Mouse (Mus musculus) neural tube, embryonic 11.5 days (tissue): ENCODE measurements around the gene Dhx34. TPM values are rescaled to one million over a fixed set of nuclear protein-coding genes. Genes with fewer than 3 reads are reported as not detected.

ENCODE experiments used
- ATAC-seq: fragments of 200-750 bp; cut with Nextera tagmentation; 2 replicates; pipeline ENCODE4 v1.8.0; 2017; ENCODE audit warnings: moderate number of reproducible peaks, mild to moderate bottlenecking, moderate TSS enrichment, moderate library complexity; ENCODE audit not compliant: insufficient read depth, low FRiP score, low TSS enrichment
- DNase-seq: peaks from one replicate; pipeline ENCODE4 v3.0.0-alpha.2; 2015; ENCODE audit warnings: low spot score
- H3K27ac ChIP-seq: fragments of 300-500 bp; sonication (generic); 2 replicates; pipeline ENCODE4 v1.5.1; 2014; ENCODE audit warnings: low read depth, mild to moderate bottlenecking, low read length
- H3K27me3 ChIP-seq: fragments of 300-500 bp; sonication (generic); 2 replicates; pipeline ENCODE4 v1.6.1; 2014; ENCODE audit warnings: mild to moderate bottlenecking, low read length, mixed read lengths; ENCODE audit not compliant: control insufficient read depth, insufficient read depth
- H3K36me3 ChIP-seq: fragments of 300-500 bp; sonication (generic); 2 replicates; pipeline ENCODE4 v1.6.1; 2014; ENCODE audit warnings: mild to moderate bottlenecking, low read length, moderate library complexity, mixed read lengths; ENCODE audit not compliant: control insufficient read depth, insufficient read depth
- H3K4me1 ChIP-seq: fragments of 300-500 bp; sonication (generic); 2 replicates; pipeline ENCODE4 v1.6.1; 2014; ENCODE audit warnings: low read length, mixed read lengths; ENCODE audit not compliant: control insufficient read depth, insufficient read depth
- H3K4me2 ChIP-seq: fragments of 300-500 bp; sonication (generic); 2 replicates; pipeline ENCODE4 v1.6.1; 2014; ENCODE audit warnings: low read depth, mild to moderate bottlenecking, moderate library complexity
- H3K4me3 ChIP-seq: fragments of 300-500 bp; sonication (generic); 2 replicates; pipeline ENCODE4 v1.5.1; 2014; ENCODE audit warnings: low read depth, low read length
- H3K9ac ChIP-seq: fragments of 300-500 bp; sonication (generic); 2 replicates; pipeline ENCODE4 v1.6.1; 2014; ENCODE audit warnings: mild to moderate bottlenecking, low read length
- H3K9me3 ChIP-seq: fragments of 300-500 bp; sonication (generic); 2 replicates; pipeline ENCODE4 v1.6.1; 2016; ENCODE audit warnings: low read length; ENCODE audit not compliant: control insufficient read depth
- WGBS: fragments of 180-500 bp; shearing (Covaris S2); extraction: QIAGEN DNeasy Blood & Tissue Kit; methylation state at CpG from one replicate; pipeline ENCODE4 v1.1.7; 2014; 5-methylcytosine and 5-hydroxymethylcytosine counted together
- polyA plus RNA-seq: library from polyadenylated mRNA; unstranded; fragments of >200 nt; fragmentation: Nextera tagmentation; extraction: Ambion mirVana; gene quantifications from 2 replicates; pipeline ENCODE4 v1.2.1, GENCODE M21; 2014

Gene Dhx34
- polyA plus RNA-seq, 1 experiment from 2014 or later = 12.1 TPM

DNA sequence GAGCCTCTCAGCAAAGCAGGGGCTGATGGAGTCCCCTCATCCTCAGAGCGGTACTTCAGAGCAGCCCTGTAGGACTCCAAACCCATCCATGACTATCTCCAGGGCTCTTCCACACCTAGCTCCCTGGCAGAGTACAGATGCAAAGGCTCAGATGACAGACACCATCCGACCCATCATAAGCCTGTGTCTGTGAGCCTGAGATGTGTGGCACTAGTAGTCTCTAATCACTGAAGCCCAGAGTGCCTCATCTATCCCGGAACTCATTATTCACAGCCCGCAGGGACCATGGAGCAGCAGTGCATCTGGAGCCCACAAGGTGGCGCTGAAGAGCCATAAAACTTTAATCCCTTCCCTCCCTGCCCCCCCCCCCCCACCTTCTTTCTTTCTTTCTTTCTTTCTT is 29.5 kb downstream of the Dhx34 start:
- H3K4me1 ChIP-seq = no peaks in the 10 kb centered on the region
- no peaks in the 10 kb centered on the region for H3K27me3 ChIP-seq
- H3K36me3 ChIP-seq = no peaks in the 10 kb centered on the region; the same call in 1 of the 2 replicates
- H3K9ac ChIP-seq = no peak overlapping the region
- DNase-seq = peak; percentile 83
- H3K4me3 ChIP-seq = no peak overlapping the region
- H3K9me3 ChIP-seq = no peaks in the 10 kb centered on the region
- no peak overlapping the region for H3K27ac ChIP-seq
- ATAC-seq = no peak
- 16% methylated on average over 5 of the region's 5 CpGs for WGBS
- no peak overlapping the region for H3K4me2 ChIP-seq

DNA sequence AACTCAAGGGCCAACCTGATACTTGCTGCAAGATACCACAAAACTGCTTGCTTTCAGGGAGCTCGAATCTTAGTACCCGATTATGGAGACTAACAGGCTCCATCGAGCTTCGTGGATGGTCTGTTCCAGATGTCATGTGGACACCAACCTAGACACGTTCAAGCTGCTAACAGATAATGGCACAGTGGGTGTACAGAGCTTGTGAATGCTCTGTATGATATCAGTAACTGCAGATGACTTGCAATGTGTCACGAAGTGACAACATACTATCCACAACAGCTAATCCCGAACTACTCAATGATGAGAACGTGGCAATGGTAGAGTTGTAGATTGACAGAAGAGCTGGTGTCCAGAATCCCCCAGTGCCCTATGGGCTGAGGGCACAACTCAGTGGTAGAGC is 34.3 kb downstream of the Dhx34 start:
- 82% methylated on average over 8 of the region's 8 CpGs for WGBS
- ATAC-seq = no peak

DNA sequence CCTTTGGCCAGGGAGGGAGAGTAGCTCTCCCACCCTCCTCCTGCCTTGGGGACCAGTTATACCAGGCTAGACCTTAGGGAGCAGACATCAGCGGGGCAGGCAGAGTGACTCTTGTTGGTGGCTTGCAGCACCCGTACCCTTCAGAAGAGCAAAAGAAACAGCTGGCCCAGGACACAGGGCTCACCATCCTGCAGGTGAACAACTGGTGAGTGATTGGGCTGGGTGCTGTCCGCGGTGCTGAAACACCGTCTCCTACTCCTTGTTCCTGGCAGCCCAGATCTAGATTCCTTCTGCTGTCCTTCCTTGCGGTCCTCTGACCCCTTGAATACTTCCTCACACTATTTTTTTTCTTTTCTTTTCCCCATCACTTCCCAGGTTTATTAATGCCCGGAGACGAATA is 38.2 kb downstream of the Dhx34 start:
- Histone ChIP-seq H3K4me2 (no peak overlapping the region), H3K36me3 (peaks cover 17% of the 10 kb centered on the region), H3K9ac (no peak overlapping the region), H3K27ac (no peak overlapping the region), H3K4me1 (no peaks in the 10 kb centered on the region), H3K27me3 (no peaks in the 10 kb centered on the region), H3K9me3 (0 out of 2 replicates have a peak, but pooled peaks cover 2% of the 10 kb centered on the region), H3K4me3 (no peak overlapping the region)
- ATAC-seq (no peak), DNase-seq (peak; percentile 57)
- WGBS = 31% methylated on average over 8 of the region's 8 CpGs

More for the DNA sequence above, 34.3 kb downstream of the Dhx34 start:
- Histone ChIP-seq H3K4me2 (no peak overlapping the region), H3K27me3 (no peaks in the 10 kb centered on the region), H3K4me3 (no peak overlapping the region), H3K36me3 (peaks cover 7% of the 10 kb centered on the region), H3K9me3 (no peaks in the 10 kb centered on the region), H3K27ac (no peak overlapping the region), H3K9ac (no peak overlapping the region), H3K4me1 (no peaks in the 10 kb centered on the region)
- DNase-seq = no peak

DNA sequence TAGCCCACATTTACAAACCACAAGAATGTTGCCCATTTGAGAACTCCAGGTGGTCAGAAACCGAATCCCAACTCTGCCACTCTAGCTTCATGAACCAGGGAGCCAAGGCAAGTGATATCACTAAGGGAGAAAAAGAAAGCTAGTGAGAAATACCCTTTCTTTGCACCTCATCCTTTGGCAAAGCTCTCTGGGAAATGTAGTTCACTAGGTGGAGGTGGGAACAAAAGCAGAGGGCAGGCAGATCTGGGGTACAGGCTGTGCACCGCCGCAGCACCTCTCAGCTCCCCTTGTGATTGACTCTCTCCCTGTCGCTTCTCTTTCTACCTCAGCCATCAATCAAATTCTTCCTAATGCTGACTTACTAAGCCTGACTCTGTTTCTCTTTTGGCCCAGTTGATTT is 43.7 kb downstream of the Dhx34 start:
- WGBS = 84% methylated on average over 4 of the region's 4 CpGs
- DNase-seq = no peak
- Histone ChIP-seq H3K9me3 (0 out of 2 replicates have a peak, but pooled peaks cover 2% of the 10 kb centered on the region), H3K4me1 (peaks cover 21% of the 10 kb centered on the region), H3K27ac (no peak overlapping the region), H3K9ac (no peak overlapping the region), H3K4me3 (no peak overlapping the region), H3K4me2 (no peak overlapping the region), H3K36me3 (peaks cover 12% of the 10 kb centered on the region), H3K27me3 (no peaks in the 10 kb centered on the region)
- ATAC-seq = no peak

DNA sequence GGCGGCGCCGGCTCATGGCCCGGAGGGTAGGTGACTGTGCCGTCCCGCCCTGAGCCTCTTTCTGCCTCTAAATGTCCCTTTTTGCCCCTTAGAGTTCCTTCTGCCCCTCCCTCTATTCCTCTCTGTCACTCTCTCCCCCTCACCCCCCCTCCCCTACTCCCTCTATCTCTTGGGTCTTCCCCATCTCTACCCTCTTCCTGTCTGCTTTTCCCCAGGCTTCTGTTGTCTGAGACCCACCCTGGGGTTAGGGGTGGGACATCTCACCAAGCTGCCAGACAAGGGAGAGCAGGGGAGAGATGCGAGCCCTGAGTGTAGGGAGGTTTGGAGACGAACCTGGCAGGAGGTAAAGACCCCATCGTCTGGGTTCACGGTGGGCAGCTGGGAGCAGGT is 46.3 kb downstream of the Dhx34 start:
- WGBS = under 1% methylated on average over 9 of the region's 10 CpGs
- ATAC-seq = peak; percentile 1; the same call in 1 of the 2 replicates
- H3K27me3 ChIP-seq = no peaks in the 10 kb centered on the region

DNA sequence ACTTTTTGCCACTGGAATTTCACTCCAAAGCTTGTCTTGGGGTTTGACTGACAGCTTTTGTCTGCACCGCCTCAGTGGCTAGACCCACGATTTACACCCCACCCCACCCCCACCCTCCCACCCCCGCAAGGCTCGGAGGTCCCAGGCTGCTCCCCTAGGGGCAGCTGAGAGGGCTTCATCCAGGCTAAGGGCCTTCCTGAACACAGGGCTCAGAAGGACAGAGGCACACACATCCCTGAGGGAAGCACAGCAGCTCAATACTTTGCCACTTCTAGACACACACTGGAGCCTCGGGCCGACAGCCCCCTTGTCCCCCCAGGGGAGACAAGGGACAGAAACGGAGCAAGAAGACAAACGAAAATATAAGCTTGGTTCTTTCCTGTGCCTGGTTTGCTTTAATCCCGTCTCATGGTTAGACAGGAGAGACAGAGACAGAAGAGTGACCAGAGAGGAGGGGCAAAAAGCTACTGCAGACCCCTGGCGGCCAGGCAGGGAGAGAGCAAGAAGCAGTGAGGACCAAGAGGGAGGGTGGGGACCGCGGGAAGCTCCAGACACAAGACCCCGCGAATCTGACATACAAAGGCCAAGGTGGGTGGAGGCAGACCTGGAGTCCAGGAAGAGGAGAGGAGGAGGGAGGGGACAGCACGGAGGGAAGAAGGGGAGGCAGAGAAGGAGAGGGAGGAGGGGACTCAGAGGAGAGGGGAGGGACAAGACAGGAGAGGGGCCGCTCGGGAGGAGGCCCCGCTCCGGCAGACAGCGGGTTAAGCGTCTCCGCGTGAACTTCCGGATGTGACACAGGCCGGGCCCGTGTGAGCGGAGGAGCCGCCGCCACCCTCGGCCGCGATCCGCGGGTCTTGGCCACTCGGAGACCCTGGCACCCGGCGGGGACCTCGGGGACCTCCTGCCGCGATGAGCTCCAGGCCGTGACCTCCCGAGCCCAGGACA is 47.0 kb downstream of the Dhx34 start, which contains the start of gene Meis3:
TSS of gene Meis3 (plus strand) at position 494 of the 945 bp plus-strand sequence.
- Histone ChIP-seq H3K9ac (peak within 1 kb of the TSS; percentile 89), H3K27me3 (no peaks in the 10 kb centered on the region), H3K9me3 (0 out of 2 replicates have a peak, but pooled peaks cover 2% of the 10 kb centered on the region), H3K4me2 (peak within 1 kb of the TSS; percentile 78), H3K27ac (peak within 1 kb of the TSS; percentile 89), H3K4me3 (peak within 1 kb of the TSS; percentile 75), H3K4me1 (peaks cover 32% of the 10 kb centered on the region), H3K36me3 (peaks cover 10% of the 10 kb centered on the region)
- DNase-seq = peak; percentile 84
- under 1% methylated on average over 35 of the region's 42 CpGs for WGBS
- peak; percentile 70 for ATAC-seq

More for the DNA sequence above, 46.3 kb downstream of the Dhx34 start:
- Histone ChIP-seq H3K9me3 (0 out of 2 replicates have a peak, but pooled peaks cover 2% of the 10 kb centered on the region), H3K4me3 (peak overlapping the region; percentile 75), H3K4me2 (peak overlapping the region; percentile 78), H3K36me3 (peaks cover 12% of the 10 kb centered on the region), H3K9ac (peak overlapping the region; percentile 89), H3K4me1 (peaks cover 32% of the 10 kb centered on the region), H3K27ac (peak overlapping the region; percentile 89)
- peak; percentile 31 for DNase-seq

DNA sequence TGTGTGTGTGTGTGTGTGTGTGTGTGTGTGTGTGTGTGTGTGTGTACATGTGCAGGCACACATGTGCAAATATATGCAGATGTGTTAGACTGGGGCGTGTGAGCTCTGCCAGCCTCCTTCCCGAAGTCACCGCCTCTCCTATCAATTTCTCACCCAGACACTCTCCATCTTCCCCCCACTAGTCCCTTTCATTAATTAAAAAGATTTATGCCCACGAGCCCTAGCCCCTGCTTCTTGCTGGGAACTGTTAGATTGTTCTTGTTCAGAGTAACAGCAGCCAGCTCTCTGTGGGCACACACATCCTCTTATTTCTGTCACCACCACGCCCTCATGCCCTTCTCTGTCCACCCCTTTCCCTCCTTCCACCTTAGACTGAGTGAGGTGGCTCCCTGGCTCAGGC is 48.7 kb downstream of the Dhx34 start:
- Histone ChIP-seq H3K4me2 (peak overlapping the region; percentile 78), H3K9ac (peak overlapping the region; percentile 41), H3K27me3 (no peaks in the 10 kb centered on the region), H3K9me3 (0 out of 2 replicates have a peak, but pooled peaks cover 2% of the 10 kb centered on the region), H3K36me3 (no peaks in the 10 kb centered on the region; the same call in 1 of the 2 replicates), H3K27ac (peak overlapping the region; percentile 89), H3K4me3 (no peak overlapping the region), H3K4me1 (peaks cover 32% of the 10 kb centered on the region)
- DNase-seq = peak; percentile 49
- ATAC-seq = peak; percentile 13
- WGBS = 7% methylated on average over 5 of the region's 5 CpGs

DNA sequence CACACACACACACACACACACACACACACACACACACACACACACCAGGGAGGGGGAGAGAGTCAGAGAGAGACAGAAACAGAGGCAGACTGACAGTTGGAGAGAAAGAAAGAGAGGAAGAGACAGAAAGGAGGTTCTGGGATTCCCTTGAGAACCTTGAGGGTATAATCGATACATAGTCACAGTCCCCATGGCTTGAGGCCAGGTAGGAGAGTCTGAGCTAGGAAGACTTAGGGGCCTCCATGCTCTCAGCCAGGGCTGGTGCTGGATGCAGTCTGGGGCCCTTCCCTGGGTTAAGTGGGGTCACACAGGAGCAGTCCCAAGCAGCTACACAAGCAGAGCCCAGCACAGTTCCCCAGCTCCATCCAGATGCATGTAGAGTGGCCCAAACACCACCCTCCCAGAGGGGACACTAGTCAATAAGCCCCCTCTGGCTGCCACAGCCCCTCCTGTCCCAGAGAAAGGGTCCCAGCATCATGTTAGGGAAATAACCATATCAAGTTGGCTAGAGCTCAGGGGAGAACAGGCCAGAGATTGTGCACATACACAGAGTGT is 49.2 kb downstream of the Dhx34 start:
- no peaks in the 10 kb centered on the region for H3K36me3 ChIP-seq
- no peak overlapping the region for H3K4me3 ChIP-seq
- peak overlapping the region; percentile 14 for H3K9ac ChIP-seq
- H3K27ac ChIP-seq = peak overlapping the region; percentile 89
- H3K4me2 ChIP-seq = peak overlapping the region; percentile 78; the same call in 1 of the 2 replicates
- peaks cover 32% of the 10 kb centered on the region for H3K4me1 ChIP-seq
- ATAC-seq (peak; percentile 27; the same call in 1 of the 2 replicates), DNase-seq (no peak)
- whole genome bisulfite sequencing = 22% methylated on average over 1 of the region's 1 CpGs
- no peaks in the 10 kb centered on the region for H3K27me3 ChIP-seq
- 0 out of 2 replicates have a peak, but pooled peaks cover 5% of the 10 kb centered on the region for H3K9me3 ChIP-seq
